Mouse (Mus musculus): Measurements from ENCODE around the gene Gm10563.
"Not testable (repeated sequence)": the region's sequence is repeated elsewhere in the genome, so short reads cannot be mapped to it uniquely, and the experiment has no call there.

Gm10563 gene

DNA sequence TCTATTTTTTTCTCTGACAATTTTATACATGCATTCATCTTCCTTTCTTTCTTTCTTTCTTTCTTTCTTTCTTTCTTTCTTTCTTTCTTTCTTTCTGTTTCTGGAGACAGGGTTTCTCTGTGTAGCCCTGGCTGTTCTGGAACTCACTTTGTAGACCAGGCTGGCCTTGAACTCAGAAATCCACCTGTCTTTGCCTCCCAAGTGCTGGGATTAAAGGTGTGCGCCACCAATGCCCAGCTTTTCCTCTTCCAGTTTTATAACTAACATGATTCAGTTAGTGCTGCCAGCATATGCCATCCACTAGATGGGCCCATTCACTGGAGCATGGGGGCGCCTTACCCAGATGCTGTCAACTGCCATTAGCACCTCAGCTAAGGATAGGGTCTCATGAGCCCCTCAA lies at the start of gene Gm10563:
TSS of gene Gm10563 (minus strand) at position 101 of the 400 bp plus-strand sequence.
- DNase-seq (ENCODE audit: low read depth, low spot score) = not testable (repeated sequence)

GRCm38 (mm10) chr4:155694482-155695401 lies 49.5 kb upstream of the Gm10563 start:
- DNase-seq (ENCODE audit: low read depth, low spot score) = peak; percentile 74

DNA sequence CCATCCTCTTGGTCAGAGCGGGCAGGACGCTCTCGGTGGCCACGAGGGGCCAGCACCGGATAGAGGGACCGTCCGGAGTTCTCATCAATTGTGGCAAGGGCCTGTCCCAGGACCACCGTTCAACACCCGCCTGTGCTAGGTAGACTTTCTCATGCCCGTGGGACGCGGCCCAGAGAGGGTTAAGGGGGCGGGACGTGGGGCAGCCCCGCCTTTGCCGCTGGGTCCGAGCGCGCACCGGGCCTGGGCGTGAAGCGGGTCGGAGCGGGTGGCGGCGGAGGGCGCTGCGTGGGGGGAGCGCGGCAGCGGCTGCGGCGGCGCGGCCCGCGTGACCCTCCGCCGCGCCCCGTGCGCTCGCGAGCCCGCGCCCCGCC lies 48.9 kb upstream of the Gm10563 start, which contains the start of gene Fndc10:
TSS of gene Fndc10 (plus strand) at position 232 of the 371 bp plus-strand sequence.
- DNase-seq (ENCODE audit: low read depth, low spot score) = peak; percentile 60

GRCm38 (mm10) chr4:155692421-155692820 lies 47.2 kb upstream of the Gm10563 start:
- peak; percentile 50 for DNase-seq (ENCODE audit: low read depth, low spot score)

DNA sequence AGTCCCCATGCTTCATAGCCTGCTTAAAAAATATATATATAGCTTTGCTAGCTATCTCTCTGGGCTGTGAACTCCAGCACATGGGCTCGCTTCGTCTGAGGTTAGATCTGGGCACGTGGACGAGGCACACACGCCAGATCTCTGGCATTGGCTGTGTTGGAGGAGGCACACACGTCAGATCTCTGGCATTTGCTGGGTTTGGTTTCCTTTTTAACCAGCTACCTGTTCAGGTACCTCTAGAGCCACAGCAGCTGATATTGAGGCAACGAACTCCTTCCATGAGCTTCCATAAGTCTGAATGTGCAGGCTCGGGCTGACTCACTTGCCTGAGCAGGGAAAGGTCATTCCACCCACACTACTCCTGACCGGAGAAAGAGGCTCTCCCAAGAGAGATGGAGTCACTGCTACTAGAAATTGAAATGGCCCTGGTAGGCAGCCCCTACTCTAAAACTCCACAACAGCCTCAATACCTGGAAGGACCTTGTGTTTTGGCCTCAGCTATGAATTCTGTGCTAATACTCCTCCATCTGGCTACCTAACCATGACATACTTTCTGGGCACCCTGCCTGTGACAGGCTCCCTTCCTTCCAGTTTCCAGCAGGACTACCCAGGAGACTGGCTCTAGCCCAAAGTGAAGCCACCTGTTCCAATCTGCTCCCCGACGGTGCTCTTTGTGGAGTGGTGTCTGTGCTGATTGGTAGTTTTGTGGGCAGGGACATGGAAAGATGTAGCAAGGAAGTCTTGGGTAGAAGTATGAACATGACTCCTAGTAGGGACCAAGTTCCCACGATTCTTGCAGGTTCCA lies 45.6 kb upstream of the Gm10563 start:
- DNase-seq (ENCODE audit: low read depth, low spot score) = no peak

DNA sequence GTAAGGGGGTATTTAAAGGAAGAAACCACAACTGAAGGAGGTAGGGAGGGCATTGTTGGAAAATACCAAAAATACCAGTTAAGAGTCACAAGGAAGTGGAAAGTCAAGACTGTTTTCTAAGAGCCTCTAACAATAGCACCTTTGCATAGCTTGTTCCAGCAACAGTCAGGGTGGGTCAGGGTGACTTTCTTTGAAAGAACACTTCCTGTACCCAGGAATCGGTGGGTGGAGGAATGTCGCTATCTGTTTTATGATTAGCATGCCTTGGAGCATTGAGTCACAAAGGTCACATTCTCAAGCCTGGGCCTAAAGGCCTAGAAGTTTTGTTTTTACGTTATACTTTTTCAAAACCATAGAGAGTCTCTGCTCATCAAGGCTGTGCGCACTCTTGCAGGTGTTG lies 42.6 kb upstream of the Gm10563 start:
- not testable (repeated sequence) for DNase-seq (ENCODE audit: low read depth, low spot score)

GRCm38 (mm10) chr4:155683670-155684277 lies 38.6 kb upstream of the Gm10563 start:
- not testable (repeated sequence) for DNase-seq (ENCODE audit: low read depth, low spot score)

- DNase-seq (ENCODE audit: low read depth, low spot score) = no peak
Observed at GRCm38 (mm10) chr4:155675991-155676390, 30.8 kb upstream of the Gm10563 start.

DNA sequence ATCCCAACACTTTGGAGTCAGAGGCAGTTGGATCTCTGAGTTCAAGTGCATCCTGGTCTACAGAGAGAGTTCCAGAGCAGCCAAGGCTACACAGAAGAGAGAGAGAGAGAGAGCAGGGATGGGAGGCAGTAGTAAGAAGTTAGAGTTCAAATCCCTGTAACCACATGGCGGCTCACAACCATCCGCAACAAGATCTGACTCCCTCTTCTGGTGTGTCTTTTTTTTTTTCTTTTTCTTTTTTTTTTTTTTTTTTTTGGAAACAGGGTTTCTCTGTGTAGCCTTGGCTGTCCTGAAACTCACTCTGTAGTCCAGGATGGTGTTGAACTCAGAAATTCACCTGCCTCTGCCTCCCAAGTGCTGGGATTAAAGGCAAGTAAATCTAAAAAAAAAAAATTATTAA lies 26.9 kb upstream of the Gm10563 start:
- no peak for DNase-seq (ENCODE audit: low read depth, low spot score)

GRCm38 (mm10) chr4:155670236-155670635 lies 25.0 kb upstream of the Gm10563 start:
- DNase-seq (ENCODE audit: low read depth, low spot score) = peak; percentile 93

DNA sequence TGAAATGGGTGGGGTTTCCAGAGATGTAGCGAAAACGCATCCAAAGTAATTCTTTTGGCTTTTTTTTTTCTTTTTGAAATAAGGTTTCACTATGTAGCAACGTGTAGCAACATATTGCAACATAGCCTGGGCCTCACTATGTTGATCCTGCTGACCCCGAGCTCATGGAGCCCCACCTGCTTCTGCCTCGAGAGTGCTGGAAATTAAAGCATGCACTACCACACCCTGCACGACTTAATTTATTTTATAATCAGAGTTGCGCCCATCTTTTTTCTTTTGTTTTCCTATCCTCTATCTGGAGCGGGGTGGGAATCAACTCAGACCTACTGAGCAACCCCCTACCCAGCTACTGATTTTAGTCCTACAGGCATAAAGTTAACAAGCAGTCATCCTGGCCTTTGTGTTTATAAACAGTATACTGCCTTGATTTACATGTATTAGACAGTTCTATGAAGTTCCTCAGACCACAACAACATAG lies 24.4 kb upstream of the Gm10563 start:
- DNase-seq (ENCODE audit: low read depth, low spot score) = no peak

DNA sequence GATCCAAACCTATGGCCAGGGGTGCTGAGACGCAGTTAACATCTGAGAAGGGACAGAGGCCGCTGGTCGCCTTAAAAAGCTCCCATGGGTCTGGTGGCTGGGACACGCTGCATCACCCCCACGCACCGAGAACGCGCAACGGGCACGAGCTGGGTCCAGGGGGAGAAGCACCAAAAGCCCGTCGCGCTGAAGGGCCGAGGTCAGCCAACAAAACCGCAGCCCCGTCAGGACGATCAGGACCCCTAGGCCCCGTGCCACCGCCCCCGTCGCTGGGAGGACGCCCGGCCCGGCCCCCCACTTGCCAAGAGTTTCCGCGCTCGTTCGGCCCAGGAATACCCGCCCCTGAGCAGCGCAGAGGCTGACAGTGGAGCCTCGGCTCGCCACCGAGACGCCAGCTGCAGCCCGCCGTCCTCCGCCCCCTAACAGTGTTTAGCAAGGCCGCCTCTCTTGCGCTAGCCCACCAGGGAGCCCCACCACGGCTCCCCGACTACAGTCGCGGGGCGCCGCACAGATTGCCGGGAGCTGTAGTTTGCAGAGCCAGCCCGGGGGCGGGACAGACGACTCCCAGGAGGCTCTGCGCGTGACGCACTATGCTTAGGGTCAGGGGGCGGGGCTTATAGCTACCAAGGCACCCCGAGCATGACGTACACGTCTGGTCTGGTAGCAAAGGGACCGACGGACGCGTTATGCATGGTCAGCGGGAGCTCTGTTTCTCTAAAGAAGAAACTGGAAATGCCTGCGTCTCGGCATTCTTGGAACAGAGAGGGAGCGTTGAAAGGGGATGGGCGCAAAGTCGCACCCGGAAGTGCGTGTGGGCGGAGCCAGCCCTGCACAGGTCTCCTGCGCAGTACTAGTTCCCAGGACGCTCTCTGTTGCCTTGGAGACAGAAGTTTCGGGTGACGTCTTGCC lies 23.7 kb upstream of the Gm10563 start, which contains the start of gene Mib2:
TSS of gene Mib2 (minus strand) at position 510 of the 909 bp plus-strand sequence.
- DNase-seq (ENCODE audit: low read depth, low spot score) = peak; percentile 98

- DNase-seq (ENCODE audit: low read depth, low spot score) = no peak
Observed at GRCm38 (mm10) chr4:155666903-155667302, 21.7 kb upstream of the Gm10563 start.

DNA sequence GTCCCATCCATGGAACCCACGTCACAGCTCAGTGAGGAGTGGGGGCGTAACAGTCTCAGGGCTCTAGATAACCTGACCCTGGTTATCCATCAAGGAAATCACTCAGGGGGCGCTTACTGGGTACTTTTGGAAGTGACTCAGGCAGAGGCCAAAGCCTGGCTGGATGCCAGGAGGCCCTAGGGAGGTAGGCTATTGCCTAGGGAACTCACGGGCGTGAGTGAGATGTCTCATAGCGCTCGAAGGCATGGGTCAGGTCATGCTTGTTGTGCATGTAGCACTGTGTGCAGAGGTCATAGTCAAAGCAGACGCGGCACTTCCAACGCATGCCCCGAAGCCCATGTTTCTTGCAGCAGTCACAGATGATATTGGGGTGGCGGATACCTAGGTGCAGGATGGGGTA lies 15.4 kb upstream of the Gm10563 start:
- no peak for DNase-seq (ENCODE audit: low read depth, low spot score)

DNA sequence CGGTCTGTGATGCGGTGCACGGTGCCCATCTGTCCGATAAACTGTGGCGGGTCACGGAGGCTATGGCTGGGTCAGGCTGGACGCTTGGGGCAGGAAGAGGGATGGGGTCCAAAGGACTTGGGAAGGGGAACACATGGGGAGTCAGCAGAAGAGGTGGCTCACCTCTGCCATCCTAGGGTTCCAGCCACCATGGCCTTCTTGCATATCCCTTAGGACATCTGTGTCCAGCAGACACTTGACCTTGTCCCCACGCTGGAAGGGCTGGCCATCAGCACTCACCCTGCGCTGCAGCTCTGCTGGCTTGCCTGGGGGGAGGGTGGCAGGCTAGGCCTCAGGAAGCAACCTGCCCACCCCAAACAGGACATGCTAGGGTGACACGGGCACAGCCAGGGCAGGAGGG lies 13.8 kb upstream of the Gm10563 start:
- DNase-seq (ENCODE audit: low read depth, low spot score) = no peak

GRCm38 (mm10) chr4:155656214-155656751 lies 11.1 kb upstream of the Gm10563 start:
- no peak for DNase-seq (ENCODE audit: low read depth, low spot score)

DNA sequence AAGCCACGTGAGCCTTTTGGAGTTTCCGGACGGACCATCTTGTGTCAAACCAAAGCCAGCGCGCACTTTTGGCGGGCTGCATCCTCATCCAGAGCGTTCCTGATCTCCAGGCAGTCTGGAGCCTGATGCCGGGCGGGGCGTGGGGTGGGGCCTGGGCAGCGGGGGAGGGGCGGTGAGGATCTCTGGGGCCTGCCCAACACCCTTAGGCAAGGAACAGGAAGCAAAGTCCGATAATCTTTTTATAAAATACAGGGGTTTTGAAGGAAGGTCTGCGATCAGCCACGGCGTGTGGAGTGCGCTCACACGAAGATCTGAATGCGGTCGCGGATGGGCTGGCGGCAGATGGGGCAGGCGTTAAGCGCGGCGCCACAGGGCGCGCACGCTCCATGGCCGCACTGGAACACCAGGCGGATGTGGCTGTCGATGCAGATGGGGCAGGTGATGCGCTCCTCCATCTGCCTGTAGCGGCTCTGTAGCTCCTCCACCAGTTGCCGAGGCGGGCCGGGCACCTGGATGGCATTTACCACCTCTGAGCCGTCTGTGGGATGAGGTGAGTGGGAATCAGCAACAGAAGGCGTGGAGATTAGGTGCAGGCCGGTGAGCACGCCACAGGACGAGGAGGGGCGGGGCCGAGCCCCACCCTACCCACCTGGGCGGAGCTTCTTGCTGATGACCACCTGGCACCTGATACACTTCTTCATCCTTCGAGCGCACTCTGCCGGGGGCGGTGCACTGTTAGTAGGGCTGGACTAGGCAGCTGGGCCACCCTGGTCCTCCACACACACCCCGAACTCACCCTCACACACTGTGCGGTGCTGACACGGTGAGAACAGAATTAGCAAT lies 9.5 kb upstream of the Gm10563 start:
- DNase-seq (ENCODE audit: low read depth, low spot score) = peak; percentile 74

- no peak for DNase-seq (ENCODE audit: low read depth, low spot score)
Observed at GRCm38 (mm10) chr4:155654183-155654455, 8.9 kb upstream of the Gm10563 start.

DNA sequence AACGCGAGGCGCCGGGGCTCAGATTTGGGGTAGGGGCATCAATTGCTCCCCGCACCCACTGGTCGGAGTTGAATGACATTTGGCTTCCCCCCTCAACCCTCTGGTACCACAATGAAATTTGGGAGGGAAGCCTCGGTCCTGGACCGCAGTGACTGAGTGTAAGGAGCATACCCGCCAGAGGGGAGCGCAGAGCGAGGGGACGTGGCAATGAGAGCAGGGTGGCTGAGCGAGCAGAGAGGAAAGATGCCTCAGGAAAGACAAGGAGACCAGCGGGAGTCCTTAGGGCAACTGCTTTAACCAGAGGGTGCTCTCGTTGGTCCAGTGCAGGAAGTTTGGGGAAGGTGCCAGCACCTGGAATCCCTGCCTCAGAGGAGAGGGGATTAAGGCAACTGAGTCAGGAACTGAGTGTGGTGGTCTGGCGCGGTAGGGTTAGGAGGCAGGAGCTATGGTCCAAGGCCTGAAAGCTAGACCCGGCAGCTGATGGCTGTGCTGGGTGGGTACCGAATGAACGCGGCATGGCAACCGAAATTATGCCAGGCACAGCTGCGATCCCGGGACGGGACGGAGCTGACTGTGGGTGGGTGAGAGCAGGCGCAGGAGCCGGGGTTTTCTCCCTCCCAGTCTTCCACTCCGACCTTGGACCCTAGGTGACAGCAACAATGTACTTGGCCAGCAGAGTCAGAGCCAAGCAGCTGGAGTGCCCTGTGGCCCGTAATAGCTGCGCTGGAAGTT lies 8.4 kb upstream of the Gm10563 start:
- peak; percentile 54 for DNase-seq (ENCODE audit: low read depth, low spot score)
